Mouse (Mus musculus): Measurements from ENCODE around the gene Cct7.

DNA sequence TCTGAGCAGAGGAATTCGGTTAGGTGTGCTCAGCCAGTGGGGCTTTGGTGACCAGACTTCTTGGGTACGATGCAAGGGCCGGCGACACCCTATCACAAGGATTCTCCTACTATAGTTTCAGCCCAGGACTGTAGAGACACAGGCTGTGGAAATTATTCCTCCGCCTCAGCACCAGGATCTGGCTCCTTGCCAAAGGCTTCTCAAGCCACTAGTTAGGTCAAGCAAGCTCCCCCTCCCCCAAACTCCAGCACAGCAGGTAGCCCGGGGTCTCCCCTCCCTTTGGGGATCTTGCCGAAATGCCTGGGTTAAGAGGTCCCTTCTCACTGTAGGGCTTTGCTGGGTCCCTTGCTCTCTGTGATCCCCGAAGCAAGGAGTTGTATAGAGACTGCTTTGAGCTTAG is 20.6 kb downstream of the Cct7 start:
- TF ChIP-seq CTCF (IDR thresholded peaks at IDR 0.05; ENCODE audit: low read depth, low read length), result no peak
- no peak for TF ChIP-seq POLR2AphosphoS5 (IDR thresholded peaks at IDR 0.05; ENCODE audit: insufficient replicate concordance, low read depth, low read length)
